Mouse (Mus musculus) skeletal muscle tissue, postnatal 0 days (tissue): ENCODE results near the gene Skint2. TPM values are rescaled to one million over a fixed set of nuclear protein-coding genes. Genes with fewer than 3 reads are reported as not detected.

Experiments
- polyA plus RNA-seq: library from polyadenylated mRNA; unstranded; fragments of >200 nt; fragmentation: Nextera tagmentation; extraction: Ambion mirVana; gene quantifications from 2 replicates; pipeline ENCODE4 v1.2.1, GENCODE M21; 2015

Gene Skint2
- 0.32 TPM in 1 of 2 replicates, not detected in the other for polyA plus RNA-seq

GRCm38 (mm10) chr4:112556894-112557293 is at the start of gene Skint2:
Skint2 (plus strand) TSS chr4:112557194.

Other genes starting within 250 kb of the Skint2 start
- 2.3 TPM in 1 of 2 replicates, not detected in the other for gene Skint9, start 123.2 kb upstream of the Skint2 start, polyA plus RNA-seq
- 0.61 TPM in 1 of 2 replicates, not detected in the other for gene Skint10, start 217.7 kb downstream of the Skint2 start, polyA plus RNA-seq